Mouse (Mus musculus): ENCODE measurements around the gene Phf7.

Phf7 gene

GRCm38 (mm10) chr14:31197547-31198516 lies 53.3 kb downstream of the Phf7 start:
- DNase-seq (ENCODE audit: low spot score in 2 of 2): no peak

DNA sequence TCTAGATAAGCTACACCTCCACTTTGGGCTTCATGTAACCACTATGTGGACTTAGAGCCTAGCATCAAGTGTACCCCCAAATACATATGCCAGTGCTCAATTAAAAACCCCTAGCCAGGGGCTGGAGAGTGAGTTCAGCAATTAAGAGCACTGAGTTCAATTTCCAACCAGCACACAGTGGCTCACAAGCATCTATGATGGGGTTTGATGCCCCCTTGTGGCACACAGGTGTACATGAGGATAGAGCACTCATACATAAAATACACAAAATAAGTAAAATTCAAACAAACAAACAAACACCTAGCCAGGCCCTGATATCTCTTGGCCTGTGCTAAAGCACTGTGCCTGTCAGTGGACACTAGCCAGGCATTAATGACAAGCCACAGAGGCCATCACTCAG lies 55.1 kb downstream of the Phf7 start:
- no peak for DNase-seq (ENCODE audit: low spot score in 2 of 2)

DNA sequence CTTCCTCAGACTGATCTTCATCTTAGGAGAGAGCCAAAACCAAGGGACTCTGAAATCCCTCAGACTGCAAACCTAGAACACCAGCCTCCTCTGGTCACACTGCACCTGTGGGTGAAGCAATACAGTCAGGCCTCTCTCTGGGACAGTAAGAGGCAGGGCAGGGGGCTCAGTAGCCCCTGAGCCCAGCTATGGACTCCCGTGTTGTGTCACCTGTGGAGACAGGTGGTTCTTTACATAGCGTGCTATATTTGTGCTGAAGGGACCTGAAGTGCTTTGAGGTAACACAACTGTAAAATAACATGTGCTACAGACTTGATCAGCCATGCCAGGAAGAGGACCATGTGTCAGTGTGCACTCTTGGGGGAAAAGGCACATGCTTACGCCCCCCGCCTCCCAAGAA lies 55.6 kb downstream of the Phf7 start:
- DNase-seq (ENCODE audit: low spot score in 2 of 2): no peak

- no peak for DNase-seq (ENCODE audit: low spot score in 2 of 2)
These were observed 56.1 kb downstream of the Phf7 start for GRCm38 (mm10) chr14:31194891-31195513.

DNA sequence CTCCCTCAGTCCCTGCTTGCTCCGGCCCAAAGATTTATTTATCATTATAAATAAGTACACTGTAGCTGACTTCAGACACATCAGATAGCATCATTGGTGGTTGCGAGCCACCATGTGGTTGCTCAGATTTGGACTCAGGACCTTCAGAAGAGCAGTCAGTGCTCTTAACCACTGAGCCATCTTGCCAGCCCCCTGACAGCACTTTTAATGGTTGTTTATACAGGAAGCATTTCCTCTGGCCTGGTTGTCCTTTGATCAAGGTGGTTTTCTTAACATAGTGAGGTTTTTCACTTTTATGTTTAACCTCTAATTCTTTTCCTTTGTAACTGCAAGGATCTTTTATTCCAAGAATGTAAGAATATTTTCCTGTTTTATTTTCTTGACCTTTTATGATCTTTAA lies 56.7 kb downstream of the Phf7 start:
- DNase-seq (ENCODE audit: low spot score in 2 of 2): no peak

DNA sequence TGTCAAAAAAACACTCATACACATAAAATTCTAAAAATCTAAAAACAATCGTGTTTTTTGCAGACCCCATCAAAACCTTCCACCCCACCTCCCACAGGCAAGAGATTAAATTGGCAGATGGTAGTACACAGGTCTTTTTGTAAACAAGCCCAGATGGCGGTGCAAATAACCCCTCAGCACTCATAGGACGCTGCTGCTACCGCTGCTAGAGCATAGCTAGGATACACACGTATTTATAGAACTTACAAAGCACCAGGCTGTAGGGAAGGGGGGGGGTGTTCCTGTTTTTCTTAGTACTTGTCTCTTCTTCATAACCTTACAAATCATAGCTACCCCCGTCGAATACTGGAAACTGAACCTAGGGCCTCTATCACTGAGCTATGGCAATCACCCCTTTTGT lies 57.3 kb downstream of the Phf7 start:
- DNase-seq (ENCODE audit: low spot score in 2 of 2): no peak

DNA sequence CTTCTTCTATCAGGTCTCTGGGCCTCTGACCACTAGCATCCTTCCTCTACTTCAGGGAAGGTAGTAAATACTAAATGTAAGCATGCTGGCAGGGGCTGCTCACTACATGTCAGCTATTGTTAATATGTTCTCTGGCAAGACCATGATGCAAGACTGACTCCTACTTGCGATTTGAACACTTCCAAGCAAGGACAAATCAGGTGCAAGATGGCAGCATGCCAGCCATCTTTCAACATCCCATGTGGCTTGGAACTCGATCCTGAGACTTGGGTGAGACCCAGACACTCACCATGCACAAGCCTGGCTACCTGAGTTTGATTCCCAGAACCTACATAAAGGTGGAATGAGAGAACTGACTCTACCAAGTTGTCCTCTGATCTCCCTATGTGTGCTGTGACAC lies 59.2 kb downstream of the Phf7 start:
- no peak for DNase-seq (ENCODE audit: low spot score in 2 of 2)

DNA sequence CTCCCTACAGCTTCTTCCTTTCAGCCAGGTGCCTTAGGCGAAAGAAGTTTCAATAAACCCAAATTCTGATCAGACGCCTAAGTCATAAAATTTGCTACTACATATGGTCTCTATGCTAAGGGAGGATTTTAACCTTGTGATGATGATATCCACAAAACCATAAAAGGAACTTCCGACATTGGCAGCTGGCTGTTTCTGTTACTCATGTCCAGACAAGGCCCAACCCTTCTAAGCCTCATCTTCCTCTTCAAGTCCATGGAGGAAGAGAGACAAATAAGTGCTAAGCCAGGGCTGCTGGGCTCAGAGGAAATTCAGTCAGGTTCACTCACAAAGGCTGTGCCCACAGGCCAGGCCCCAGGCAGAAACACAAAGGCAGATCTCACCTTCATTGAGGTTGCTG lies 61.8 kb downstream of the Phf7 start:
- no peak for DNase-seq (ENCODE audit: low spot score in 2 of 2)

- DNase-seq (ENCODE audit: low spot score in 2 of 2): no peak
These were observed 62.3 kb downstream of the Phf7 start for GRCm38 (mm10) chr14:31188771-31189181.
